Mouse (Mus musculus) liver, adult 2 months (tissue): ENCODE data around the gene Mrgprh. TPM values are rescaled to one million over a fixed set of nuclear protein-coding genes. Genes with fewer than 3 reads are reported as not detected.
"Not testable (repeated sequence)": the region's sequence is repeated elsewhere in the genome, so short reads cannot be mapped to it uniquely, and the experiment has no call there.

Experiments used
- DNase-seq: peaks from one replicate; pipeline ENCODE4 v3.0.0-alpha.2; 2011; ENCODE audit warnings: low read depth, low spot score; ENCODE audit errors: extremely low read depth
- H3K27ac ChIP-seq: fragments of 200-500 bp; replicated peaks from 2 replicates; pipeline ENCODE4 v1.5.1; 2012; ENCODE audit warnings: low read depth, mild to moderate bottlenecking, control low read depth, inconsistent platforms, low read length; ENCODE audit not compliant: insufficient read depth
- H3K27me3 ChIP-seq: fragments of 200-500 bp; 2 replicates; pipeline ENCODE4 v1.6.1; 2012; ENCODE audit warnings: mild to moderate bottlenecking, moderate library complexity, low read length, inconsistent platforms; ENCODE audit not compliant: control insufficient read depth, insufficient read depth
- H3K36me3 ChIP-seq: fragments of 200-500 bp; 2 replicates; pipeline ENCODE4 v1.6.1; 2012; ENCODE audit warnings: low read length, inconsistent platforms; ENCODE audit not compliant: control insufficient read depth, insufficient read depth
- H3K4me1 ChIP-seq: fragments of 200-500 bp; 2 replicates; pipeline ENCODE4 v1.6.1; 2011; ENCODE audit warnings: low read length; ENCODE audit not compliant: control insufficient read depth, insufficient read depth
- H3K4me3 ChIP-seq: fragments of 200-500 bp; 2 replicates; pipeline ENCODE4 v1.5.1; 2011; ENCODE audit warnings: low read depth, mild to moderate bottlenecking, control low read depth, low read length, moderate library complexity; ENCODE audit not compliant: insufficient read depth
- H3K79me2 ChIP-seq: fragments of 200-500 bp; 2 replicates; pipeline ENCODE4 v1.6.1; 2012; ENCODE audit warnings: inconsistent platforms, mild to moderate bottlenecking, low read length, moderate library complexity; ENCODE audit not compliant: control insufficient read depth, insufficient read depth
- H3K9ac ChIP-seq: fragments of 200-500 bp; 2 replicates; pipeline ENCODE4 v1.6.1; 2012; ENCODE audit warnings: low read depth, mild to moderate bottlenecking, control low read depth, inconsistent platforms, low read length
- CTCF ChIP-seq: fragments of 200-500 bp; IDR thresholded peaks from 2 replicates; pipeline ENCODE4 v1.5.1; 2011; ENCODE audit warnings: low read depth, low read length, control low read depth
- POLR2A ChIP-seq: fragments of 200-500 bp; IDR thresholded peaks from 2 replicates; pipeline ENCODE4 v1.6.1; 2011; ENCODE audit warnings: low read length, control low read depth; ENCODE audit not compliant: insufficient read depth; ENCODE audit errors: extremely low read depth
- WGBS: fragments of 180-500 bp; shearing (Covaris S2); methylation state at CpG from one replicate; pipeline ENCODE4 v1.1.7; 2018; 5-methylcytosine and 5-hydroxymethylcytosine counted together
- polyA plus RNA-seq: library from polyadenylated mRNA; depleted of rRNA; stranded (reverse); fragments of >200 nt; gene quantifications from 2 replicates; pipeline ENCODE4 v1.2.3, GENCODE M21; 2012
- total RNA-seq: library from RNA; depleted of rRNA; stranded (reverse); fragments of >200 nt; gene quantifications from 2 replicates; pipeline ENCODE4 v1.2.3, GENCODE M21; 2014

Mrgprh gene
- total and polyA plus RNA-seq, 2 experiments = 0.05 to 0.09 TPM

- no peak overlapping the region for H3K27ac ChIP-seq
- WGBS = 86% methylated on average over 4 of the region's 4 CpGs
- H3K79me2 ChIP-seq = no peaks in the 10 kb centered on the region
- no peak for TF ChIP-seq POLR2A
- no peak for TF ChIP-seq CTCF
- no peaks in the 10 kb centered on the region for H3K27me3 ChIP-seq
- H3K36me3 ChIP-seq = peaks cover 5% of the 10 kb centered on the region; the same call in 1 of the 2 replicates
- H3K4me1 ChIP-seq = no peaks in the 10 kb centered on the region
- no peak for DNase-seq
- no peak overlapping the region for H3K4me3 ChIP-seq
- no peak overlapping the region for H3K9ac ChIP-seq
Measured at GRCm38 (mm10) chr17:12891054-12891453, 15.2 kb downstream of the Mrgprh start.

DNA sequence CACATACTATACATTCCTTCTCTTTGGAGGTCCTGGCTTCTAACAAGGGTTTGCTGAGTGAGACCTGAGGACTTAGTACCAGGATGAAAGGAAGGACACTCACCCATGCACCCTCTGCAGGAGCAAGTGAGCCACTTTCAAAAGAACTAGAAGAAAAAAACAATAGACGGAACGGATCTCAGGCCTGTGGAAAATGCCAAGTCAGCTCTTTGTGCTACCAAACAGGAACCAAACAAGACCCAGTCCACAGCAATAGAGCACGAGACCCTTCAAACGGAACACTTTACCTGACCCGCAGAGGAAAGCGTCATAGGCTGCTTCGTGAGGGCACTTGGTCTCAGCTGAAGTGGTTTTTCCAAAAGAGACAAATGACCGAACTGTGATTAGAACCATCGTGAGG, 16.2 kb downstream of the Mrgprh start:
- 81% methylated on average over 9 of the region's 9 CpGs for WGBS
- no peak for DNase-seq
- H3K4me3 ChIP-seq = no peak overlapping the region
- TF ChIP-seq POLR2A (no peak), CTCF (no peak)
- H3K4me1 ChIP-seq = no peaks in the 10 kb centered on the region
- H3K36me3 ChIP-seq = peaks cover 6% of the 10 kb centered on the region; the same call in 1 of the 2 replicates
- H3K27ac ChIP-seq = no peak overlapping the region
- H3K27me3 ChIP-seq = no peaks in the 10 kb centered on the region
- H3K9ac ChIP-seq = no peak overlapping the region
- no peaks in the 10 kb centered on the region for H3K79me2 ChIP-seq

DNA sequence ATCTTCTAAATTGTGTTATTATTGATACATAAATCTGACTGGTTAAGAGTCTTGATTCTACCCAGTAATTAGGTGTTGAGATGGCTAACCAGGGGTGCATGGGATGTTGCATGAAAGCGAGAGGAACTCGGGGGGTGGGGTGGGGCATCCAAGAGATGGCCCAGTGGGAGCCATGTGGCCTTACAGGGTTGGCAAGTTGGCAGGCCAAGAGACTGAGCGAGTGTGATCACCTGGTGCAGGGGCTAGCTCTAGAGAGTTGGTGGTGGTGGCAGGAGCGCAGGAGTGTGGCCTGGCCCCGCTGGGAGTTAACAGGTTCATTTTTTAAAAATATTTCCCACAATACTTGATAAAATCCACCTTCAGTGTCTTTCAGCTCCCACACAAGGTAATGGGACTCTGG, 21.8 kb downstream of the Mrgprh start:
- WGBS = 96% methylated on average over 5 of the region's 5 CpGs
- Histone ChIP-seq H3K36me3 (peaks cover 6% of the 10 kb centered on the region; the same call in 1 of the 2 replicates), H3K4me3 (no peak overlapping the region)

DNA sequence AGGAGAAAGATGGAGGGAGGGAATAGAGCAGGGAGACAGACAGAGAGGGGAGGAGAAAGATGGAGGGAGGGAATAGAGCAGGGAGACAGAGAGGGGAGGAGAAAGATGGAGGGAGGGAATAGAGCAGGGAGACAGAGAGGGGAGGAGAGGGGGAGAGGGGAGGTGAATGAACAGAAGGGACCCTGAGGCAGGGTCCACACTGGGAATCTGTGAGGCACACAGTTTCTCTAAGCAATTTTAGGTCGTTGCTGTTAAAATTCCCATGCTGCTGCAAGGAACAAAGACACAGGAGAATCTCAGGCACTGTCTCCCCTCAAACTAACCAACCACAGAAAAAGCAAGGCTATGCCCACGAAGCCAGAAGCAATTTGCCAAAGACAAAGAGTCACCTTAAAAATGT, 22.8 kb downstream of the Mrgprh start:
- not testable (repeated sequence) for H3K9ac ChIP-seq, H3K79me2 ChIP-seq, H3K36me3 ChIP-seq, H3K4me1 ChIP-seq, H3K27me3 ChIP-seq, H3K4me3 ChIP-seq, H3K27ac ChIP-seq, DNase-seq
- WGBS = 66% methylated on average over 2 of the region's 2 CpGs

More for the DNA sequence above, 21.8 kb downstream of the Mrgprh start:
- Histone ChIP-seq H3K79me2 (no peaks in the 10 kb centered on the region), H3K27me3 (no peaks in the 10 kb centered on the region), H3K4me1 (no peaks in the 10 kb centered on the region), H3K27ac (no peak overlapping the region), H3K9ac (no peak overlapping the region)
- TF ChIP-seq CTCF = no peak
- no peak for TF ChIP-seq POLR2A
- no peak for DNase-seq

DNA sequence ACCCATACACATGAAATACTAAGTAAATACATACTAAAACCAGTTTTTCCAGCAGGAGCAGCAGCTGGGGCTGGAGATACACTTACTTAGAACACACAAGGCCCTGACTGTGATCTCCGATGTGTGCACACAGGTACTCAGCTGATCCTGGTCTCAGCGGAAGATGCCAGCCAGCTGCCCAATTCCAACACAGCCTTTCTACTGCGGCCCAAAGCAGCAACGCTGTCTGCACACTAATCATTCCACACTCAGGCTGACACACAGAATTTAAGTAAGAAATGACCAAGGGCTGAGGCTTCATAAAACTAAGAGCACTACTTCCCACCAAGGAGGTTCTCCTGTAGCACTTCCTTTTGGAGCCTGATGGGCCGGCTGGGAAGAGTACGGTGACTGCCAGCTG, 26.5 kb downstream of the Mrgprh start:
- no peak overlapping the region for H3K27ac ChIP-seq
- 98% methylated on average over 6 of the region's 6 CpGs for WGBS
- H3K36me3 ChIP-seq = peaks cover 8% of the 10 kb centered on the region
- DNase-seq = no peak
- H3K4me1 ChIP-seq = no peaks in the 10 kb centered on the region
- TF ChIP-seq CTCF = no peak
- H3K4me3 ChIP-seq = no peak overlapping the region
- H3K79me2 ChIP-seq = no peaks in the 10 kb centered on the region
- no peak overlapping the region for H3K9ac ChIP-seq
- H3K27me3 ChIP-seq = no peaks in the 10 kb centered on the region

GRCm38 (mm10) chr17:12903372-12904333, 27.8 kb downstream of the Mrgprh start:
- H3K9ac ChIP-seq = no peak overlapping the region
- WGBS = 90% methylated on average over 11 of the region's 12 CpGs
- H3K4me1 ChIP-seq = no peaks in the 10 kb centered on the region
- no peaks in the 10 kb centered on the region for H3K79me2 ChIP-seq
- DNase-seq = no peak
- H3K27me3 ChIP-seq = no peaks in the 10 kb centered on the region
- H3K27ac ChIP-seq = no peak overlapping the region
- TF ChIP-seq POLR2A (no peak), CTCF (no peak)
- no peak overlapping the region for H3K4me3 ChIP-seq
- H3K36me3 ChIP-seq = peaks cover 10% of the 10 kb centered on the region
